Mouse (Mus musculus) adrenal gland, postnatal 25 days (tissue): ENCODE results near the gene Med12. TPM values are rescaled to one million over a fixed set of nuclear protein-coding genes. Genes with fewer than 3 reads are reported as not detected.
"Not testable (repeated sequence)": the region's sequence is repeated elsewhere in the genome, so short reads cannot be mapped to it uniquely, and the experiment has no call there.

Experiments used
- DNase-seq: peaks from one replicate; pipeline ENCODE4 v3.0.0; 2021; ENCODE audit warnings: mixed read lengths
- total RNA-seq: library from RNA; stranded (reverse); gene quantifications from 2 replicates; pipeline ENCODE4 v1.2.3, GENCODE M21; 2021

Med12 gene
- total RNA-seq, 1 experiment from 2014 or later, result 42.3 TPM

DNA sequence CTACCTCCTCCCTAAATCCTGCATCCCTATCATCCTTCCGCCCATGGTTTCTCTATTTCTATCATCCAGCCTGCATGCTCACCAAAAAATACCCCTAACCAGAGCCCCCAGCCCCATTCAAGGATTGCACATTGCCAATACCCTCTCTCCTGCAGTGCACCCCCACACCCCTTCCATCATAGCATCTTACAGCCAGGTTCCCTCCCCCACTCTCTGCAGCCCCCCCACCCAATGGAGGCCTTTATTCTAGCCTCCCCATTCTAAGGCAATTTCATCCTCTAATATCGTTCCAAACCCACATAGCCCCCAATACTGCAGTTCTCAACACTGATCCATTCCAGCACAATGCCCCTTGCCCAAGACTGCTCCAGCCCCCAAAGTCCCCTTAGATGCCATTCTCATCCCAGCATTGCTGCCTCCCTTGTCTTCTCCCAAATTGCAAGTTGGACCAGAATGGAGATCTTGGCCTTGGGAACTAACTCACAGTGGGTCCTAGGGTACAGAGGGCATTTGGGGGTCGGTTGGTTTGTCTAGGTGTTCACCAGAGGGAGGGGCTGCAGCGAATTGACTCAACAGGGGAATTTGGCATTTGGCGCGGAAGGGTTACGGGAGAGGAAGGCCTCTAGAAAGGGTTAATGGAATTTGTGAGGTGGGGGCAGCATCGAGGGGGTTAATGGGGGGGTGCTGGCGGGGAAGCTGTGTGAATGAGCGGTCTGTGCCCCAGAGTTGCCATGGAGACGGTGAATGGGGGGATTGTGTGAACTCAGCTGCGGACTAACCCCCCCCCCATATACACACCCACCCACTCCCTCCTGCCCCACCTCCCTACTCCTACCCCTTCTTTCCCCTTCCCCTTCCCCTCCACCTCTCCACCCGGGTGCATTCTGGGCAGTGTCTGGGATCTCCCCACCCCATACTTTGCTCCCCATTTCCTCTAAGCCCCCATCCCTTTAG, 25.9 kb downstream of the Med12 start:
- DNase-seq, result no peak

DNA sequence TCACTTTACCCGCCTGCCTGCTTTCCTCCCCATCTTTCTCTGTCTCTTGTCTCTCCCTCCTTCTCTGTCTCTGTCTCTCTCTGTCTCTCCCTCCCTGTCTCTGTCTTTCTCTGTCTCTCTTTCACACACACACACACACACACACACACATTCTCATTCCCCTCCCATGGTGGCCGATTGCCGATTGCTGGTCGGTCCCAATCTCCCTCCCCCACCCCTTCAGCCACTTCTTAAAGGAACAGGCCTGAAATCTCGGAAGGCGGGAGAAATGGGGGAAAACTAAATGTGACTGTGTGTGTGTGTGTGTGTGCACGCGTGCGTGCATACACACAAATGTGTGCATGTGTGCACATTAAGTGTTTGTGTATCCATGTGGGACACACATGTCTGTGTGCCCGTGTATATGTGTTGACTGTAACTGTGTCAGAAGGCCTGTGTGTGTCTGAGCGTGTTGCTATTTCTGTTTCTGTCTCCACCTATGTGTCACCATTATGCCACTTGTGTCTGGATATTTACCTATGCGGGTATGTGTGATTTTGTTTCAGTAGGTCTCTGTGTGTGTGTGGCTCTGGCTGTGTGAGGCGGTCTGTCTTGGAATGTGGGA, 26.7 kb downstream of the Med12 start:
- DNase-seq, result no peak

DNA sequence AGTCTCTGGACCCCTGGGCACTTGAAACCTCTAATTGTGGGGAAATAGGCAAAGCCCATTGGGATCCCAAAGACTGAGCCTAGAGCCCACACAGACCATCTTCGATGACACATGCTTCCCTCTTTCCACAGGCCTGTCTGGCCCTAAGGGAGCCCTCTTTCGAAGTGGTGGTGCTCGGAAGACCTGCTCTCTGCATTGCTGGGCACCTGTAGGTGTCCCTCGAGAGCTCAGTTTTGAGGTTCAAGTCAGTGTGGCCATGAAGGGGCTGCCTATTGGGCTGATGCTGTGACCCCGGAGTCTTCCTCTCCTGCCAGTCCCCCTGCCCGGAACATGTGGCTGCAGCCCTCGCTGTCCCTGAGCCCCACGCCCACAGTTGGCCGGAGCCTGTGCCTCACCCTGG, 27.8 kb downstream of the Med12 start:
- no peak for DNase-seq

DNA sequence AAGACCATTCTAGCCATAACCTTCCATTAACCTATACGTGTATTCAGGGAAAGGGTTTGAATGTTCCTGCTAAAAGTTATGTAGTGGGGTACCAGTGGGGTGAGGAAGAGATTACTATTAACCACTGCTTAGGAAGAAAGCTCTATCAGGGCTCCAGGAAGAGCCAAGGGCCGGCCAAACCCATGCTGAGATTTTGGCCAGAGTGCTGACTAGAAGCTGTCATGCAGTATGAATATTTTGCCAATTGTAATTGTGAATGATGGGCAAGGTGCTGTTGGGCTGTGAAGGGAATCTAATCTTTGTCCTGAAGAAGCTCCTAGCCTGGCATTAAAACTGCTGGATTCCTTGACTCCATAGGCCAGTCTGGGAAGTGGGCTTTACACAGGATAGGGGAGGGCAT, 30.8 kb downstream of the Med12 start:
- no peak for DNase-seq

DNA sequence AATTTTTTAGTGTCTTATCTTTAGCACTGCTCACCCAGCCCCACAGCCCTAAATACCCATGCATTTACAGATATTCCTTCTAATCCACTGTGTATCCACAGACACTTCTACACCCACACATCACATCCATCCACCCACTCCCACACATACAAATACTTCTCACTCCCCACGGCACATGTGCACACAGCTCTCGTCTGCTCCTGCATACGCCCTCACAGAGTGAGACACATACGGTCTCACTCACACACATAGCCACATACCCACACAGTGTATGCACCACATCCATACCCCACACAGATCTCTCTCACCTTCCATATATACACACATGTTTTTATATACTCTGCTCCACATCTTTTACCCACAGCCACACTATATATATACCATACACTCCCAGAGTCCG, 35.5 kb downstream of the Med12 start:
- no peak for DNase-seq

DNA sequence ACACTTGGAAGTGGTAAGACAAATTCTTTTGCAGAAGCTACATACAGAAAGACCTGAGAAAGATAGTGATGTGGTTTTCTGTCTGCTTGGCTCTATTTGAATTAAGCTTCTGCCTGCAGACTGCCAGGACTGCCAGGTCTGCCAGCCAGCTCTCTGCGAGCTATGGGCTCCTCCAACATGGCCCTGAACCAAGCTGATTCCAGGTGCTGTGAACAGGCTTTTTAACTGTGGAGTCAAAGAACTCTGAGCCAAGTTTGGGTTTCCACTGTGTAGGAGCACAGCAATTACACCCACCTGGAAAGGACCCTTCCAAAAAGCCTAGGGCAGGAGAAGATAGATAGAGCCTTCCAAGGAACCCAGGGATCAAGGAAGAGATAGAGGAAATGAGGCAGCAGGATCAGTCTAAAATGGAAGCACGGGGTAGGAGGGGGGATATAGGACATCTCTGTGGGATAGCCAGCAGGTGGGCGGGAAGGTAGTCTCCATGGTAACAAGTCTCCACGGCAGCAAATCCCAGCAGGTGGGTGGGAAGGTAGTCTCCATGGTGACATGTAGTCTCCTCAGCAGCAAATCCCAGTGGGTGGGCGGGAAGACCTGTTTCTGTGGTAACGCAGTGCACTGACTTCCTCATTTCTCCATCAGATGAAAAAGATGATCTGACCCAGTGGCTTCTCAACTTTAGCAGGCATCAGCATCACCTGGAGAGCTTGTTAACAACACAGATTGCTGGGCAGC, 40.0 kb downstream of the Med12 start:
- no peak for DNase-seq

DNA sequence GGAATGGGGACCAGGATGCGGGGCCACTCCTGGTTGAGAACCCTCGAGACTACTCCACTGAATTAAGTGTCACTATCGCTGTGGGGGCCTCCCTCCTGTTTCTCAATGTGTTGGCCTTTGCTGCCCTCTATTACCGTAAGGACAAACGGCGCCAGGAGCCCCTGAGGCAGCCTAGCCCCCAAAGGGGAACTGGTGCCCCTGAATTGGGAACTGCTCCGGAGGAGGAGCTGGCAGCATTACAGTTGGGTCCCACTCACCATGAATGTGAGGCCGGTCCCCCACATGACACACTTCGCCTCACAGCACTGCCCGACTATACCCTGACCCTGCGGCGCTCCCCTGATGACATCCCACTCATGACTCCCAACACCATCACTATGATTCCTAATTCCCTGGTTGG, 45.9 kb downstream of the Med12 start:
- no peak for DNase-seq

DNA sequence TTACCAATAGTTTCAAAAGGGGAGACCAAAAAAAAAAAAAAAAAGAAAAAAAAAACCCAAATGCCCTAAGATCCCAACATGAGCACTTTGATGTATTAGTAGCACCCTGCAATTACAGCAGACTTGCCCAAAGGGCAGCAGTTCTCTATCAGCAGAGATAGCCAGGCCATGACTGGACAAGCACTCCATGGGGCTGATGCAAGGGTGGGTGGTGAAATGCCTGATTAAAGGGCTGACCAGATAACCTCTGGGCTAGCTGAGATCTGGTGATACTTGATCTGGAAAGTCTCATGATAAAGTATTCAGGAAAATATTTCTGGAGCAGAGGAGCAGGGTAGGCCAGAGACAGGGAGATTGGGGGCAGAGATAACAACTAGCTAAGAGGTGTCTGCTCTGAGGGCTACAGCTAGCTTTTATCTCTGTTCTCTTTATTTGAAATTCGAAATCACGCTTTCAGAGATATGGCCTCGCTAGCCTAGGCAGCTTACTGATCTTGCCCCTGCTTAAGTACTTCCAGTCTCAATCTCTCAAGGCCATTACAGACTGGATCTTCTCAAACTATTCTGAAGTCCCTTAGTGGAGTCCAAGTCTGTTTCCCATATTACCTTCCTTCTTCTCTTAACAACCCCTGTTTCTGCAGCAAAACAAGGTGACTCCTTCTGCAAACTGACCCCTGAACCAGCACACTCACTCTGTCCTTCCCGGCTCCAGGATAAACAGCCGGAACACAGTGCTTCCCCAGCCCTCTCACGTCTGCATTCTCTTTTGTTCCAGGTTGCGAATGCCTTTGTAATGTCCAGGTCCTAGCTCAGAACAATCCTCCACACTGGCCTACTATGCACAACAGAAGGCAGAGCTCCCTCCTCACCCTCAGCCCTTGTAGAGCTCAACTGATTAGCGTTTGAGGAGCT, 52.4 kb downstream of the Med12 start:
- DNase-seq, result no peak

DNA sequence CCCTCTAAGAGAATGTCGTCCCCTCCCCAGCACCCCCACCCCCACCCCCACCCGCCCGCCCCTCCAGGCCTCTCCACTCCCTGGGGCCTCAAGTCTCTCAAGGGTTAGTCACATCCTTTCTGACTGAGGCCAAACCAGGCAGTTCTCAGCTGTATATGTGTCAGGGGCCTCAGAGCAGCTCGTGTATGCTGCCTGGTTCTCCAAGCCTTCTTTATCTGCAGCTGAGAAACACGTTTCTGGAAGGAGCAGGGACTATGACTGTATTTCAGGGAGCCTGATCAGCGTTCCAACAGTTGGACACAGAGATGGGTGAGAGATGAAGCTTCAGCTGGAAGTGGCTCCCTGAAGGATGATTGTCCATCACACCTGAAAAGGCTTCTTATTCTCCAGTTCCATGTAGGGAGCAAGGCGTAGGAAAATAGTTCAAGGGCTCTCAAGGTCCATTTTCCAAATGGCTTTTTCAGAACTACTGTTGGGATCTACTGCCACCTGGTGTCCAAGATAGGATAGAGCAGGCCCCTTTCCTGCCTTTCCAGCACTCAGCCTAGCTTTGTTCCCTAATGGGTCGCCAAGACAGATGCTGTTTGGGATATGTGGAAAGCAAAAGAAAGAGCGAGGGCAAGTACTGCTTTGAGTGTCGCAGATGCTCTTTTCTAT, 55.7 kb downstream of the Med12 start:
- peak; percentile 28 for DNase-seq

DNA sequence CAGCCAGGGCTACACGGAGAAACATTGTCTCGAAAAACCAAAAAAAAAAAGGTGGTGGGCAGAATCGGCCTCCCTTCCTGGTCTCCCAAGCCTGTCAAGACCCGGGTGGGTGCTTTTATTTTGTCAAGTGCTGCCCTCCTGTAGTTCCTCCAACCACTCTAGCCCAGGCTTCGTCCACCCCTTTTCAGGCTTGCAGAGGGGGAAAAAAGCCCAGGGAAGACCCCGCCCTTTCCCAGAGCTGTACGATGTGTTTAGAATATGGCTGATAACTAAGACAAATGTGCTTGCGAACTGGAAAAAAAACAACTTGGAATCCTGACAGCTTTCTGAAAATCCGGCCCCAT, 58.2 kb downstream of the Med12 start:
- no peak for DNase-seq

DNA sequence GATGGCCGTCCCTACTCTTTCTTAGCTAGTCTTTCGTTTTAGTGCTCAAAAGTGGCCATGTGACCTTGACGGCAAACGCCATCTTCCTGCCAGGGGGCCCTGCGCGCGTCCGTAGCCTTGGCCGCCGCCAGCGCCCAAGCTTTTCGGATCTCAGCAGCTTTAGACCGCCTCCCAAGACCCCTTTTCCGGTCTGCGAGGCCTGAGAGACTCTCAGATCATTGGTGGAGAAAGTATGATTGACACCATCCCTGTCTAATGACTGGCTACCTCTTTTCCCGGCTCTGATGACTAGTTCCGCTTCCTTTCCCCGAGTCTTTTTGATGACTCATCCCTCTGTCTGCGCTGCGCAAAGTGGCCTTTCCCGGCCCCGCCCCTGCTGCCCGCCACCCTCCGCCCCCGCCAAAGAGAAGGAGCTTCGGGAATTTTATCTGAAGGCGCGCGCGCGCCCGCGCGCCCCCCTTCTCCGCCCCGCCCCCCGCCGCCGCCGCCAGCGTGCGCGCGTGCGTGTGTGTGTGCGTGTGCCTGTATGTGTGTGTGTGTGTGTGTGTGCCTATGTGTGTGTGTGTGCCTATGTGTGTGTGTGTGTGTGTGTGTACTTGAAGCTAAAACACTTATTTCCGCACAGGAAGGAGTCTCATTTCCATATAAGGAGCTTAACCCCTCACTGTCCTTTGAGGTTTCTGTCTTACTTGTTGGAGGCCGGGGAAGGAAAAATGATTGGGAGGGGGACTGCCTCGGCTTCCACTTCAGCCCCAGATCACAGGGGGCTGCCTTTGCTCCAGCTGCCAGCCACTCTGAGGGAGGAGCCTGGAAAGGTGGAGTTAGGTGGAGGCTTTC, 58.8 kb downstream of the Med12 start:
- DNase-seq, result peak; percentile 77

DNA sequence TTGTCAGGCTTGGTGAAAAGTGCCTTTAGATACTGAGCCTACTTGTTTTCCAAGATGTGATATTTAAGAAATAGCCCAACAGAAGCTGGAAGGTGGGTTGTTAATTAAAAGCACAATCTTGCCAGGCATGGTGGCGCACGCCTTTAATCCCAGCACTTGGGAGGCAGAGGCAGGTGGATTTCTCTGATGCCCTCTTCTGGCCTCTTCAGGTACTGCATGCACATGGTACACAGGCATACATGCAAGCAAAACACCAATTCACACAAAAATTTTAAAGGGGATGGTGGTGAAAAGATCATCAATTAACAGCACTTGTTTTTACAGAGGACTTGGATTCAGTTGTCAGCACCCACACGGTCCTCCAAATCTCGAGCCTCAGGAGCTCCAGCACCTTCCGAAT, 60.8 kb downstream of the Med12 start:
- DNase-seq, result no peak

DNA sequence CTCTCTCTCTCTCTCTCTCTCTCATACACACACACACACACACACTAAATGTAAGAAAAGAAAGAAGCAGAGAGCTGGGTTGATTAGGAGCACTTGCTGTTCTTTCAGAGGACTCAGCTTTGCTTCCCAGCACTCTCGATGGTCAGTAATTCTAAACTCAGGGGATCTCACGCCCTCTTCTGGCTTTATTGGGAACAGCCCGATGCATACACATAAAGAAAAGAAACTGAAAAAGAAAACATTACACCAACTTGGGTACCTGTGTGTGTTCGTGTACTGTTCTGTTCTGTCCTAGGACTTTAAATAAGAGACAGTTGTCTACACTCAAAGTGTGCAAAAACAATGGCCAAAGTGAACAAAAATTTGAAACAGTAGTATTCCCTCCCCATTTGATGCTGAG, 64.8 kb downstream of the Med12 start:
- no peak for DNase-seq

DNA sequence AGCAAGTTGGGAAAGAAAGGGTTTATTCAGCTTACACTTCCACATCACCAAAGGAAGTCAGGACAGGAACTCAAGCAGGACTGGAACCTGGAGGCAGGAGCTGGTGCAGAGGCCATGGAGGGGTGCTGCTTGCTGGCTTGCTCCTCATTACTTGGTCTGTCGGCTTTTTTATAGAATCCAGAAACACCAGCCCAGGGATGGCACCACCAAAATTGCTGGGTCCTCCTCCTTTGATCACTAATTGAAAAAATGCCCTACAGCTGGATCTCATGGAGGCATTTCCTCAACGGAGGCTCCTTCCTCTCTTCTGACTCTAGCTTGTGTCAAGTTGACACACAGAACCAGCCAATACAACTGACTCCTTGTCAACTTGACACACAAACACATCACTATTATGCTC, 69.0 kb downstream of the Med12 start:
- not testable (repeated sequence) for DNase-seq

DNA sequence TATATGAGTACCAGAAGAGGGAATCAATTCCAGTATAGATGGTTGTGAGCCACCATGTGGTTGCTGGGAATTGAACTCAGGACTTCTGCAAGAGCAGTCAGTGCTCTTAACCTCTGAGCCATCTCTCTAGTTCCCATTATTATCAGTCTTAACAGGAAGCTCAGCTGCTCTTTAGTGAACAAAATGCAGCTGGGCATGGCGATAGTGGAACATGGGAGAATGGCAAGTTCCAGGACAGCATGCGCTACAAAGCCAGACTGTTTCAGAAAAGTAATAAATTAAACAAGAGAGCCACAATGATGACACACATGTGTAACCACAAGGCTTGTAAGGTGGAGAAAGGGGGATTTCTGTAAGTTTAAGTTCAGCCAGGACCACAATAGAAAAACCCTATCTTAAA, 71.6 kb downstream of the Med12 start:
- DNase-seq, result no peak

DNA sequence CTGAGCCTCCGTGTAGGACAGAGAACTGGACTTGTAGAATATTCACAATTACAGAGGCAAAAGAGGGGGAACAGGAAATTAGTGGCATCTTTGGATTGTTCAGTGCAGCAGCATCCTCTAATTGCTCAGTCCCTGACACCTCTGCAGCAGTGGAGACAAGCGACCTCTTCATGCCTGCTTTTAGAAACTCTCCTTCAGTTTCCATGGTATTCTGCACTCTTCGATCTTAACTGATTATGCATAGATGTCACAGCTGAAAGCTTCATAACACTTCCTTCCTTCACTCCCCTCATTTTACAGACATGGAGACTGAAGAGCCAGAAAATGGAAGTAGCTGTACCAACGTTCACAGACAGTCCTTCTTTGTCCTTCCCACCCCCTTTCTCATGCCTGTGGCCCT, 72.6 kb downstream of the Med12 start:
- no peak for DNase-seq
